Mouse (Mus musculus) urinary bladder, postnatal 25 days (tissue): ENCODE measurements around the gene Sys1.

Source experiments
- DNase-seq: peaks from one replicate; pipeline ENCODE4 v3.0.0; 2022; ENCODE audit warnings: low spot score

The Sys1 gene

DNA sequence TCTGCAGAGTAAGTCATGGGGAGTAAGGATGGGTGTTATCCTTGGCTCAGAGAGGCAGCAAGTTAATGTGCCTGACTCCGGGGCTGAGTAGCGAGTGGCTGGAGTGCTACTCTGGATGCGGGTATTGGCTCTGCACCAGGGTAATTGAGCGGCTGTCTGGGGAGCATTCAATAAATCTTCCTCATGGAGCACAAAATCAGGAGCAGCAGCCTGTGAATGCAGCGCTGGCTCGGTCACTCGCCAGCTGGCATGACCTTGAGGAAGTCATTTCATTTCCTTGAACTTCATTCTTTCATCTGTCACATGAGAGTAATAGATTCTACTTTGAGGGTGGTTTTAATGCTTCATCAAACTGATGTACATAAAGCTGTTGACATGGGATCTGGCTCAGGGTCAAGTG lies 43.7 kb downstream of the Sys1 start:
- DNase-seq, result no peak

DNA sequence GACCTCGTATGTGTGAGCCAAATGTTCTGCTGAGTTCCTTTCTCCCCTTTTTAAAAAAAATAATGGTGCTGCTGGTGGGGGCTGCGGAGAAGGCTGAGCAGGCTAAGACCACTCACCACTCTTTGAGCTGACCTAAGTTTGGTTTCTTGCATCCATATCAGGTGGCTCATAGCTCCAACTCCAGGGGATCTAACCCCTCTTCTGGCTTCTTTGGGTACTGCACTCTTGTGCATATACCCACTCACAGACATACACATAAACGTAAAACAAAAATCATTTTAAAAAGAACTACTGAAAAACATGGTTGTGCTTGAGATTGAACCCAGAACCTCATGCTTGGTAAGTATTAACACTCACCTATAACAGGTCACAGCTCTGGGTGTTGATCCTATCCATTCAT lies 48.2 kb downstream of the Sys1 start:
- no peak for DNase-seq

DNA sequence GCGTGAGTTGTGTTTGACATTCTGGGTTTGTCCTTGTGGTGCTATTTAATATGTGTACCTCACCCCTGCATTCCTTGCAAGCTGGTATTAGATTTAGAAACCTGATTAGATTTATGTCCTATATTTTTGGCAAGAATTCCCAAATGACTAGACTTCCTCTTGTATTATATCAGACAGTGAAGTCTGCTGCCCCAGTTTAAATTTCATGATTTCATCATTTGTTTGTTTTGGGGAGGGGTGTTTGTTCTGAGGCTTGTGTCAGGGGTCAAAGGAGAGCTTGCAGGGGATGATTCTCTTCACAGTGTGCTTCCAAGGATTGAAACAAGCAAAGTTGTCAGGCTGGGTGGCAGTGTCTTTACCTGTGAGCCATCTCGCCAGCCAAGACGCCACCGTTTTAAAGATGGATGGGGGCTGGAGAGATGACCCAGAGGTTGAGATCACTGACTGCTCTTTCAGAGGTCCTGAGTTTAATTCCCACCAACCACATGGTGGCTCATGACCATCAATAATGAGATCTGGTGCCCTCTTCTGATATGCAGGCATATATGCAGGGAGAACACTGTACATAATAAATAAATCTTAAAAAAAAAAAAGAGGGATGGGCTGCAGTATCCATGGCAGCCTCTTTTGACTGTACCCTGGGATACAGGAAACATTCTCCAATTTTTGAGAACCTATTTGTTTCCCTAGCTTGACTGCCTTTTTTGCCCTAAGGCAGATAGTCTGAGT lies 49.0 kb downstream of the Sys1 start:
- no peak for DNase-seq

- no peak for DNase-seq
Observed at GRCm38 (mm10) chr2:164507811-164508210, 51.0 kb downstream of the Sys1 start.

DNA sequence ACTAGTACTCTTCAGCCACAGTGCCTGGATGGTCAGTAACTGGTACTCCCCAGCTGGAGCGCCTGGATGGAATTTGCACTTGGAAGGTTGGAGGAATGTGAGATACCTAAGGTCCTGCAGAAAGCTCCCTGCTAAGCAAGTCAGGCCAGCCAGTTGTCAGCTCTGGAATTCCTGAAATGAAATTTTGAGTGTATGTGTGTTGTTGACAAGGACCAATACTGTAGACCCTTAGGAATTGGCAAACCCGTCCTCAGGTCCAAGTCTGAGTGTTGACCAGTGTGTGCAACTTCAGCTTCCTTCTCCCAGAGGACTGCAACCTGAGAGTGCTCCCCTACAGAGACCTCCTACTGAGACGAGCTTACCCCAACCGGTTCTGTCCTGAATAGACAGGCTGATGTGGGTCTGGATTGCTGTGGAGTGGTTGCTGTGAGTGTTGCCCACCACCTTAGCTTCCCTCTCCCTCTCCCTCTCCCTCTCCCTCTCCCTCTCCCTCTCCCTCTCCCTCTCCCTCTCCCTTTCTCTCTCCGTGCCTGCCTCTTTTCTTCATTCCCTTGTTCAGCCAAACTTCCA lies 53.9 kb downstream of the Sys1 start:
- DNase-seq, result no peak

- DNase-seq, result no peak
Observed at GRCm38 (mm10) chr2:164512121-164512909, 55.6 kb downstream of the Sys1 start.

GRCm38 (mm10) chr2:164513389-164513788 lies 56.6 kb downstream of the Sys1 start:
- peak; percentile 36 for DNase-seq

DNA sequence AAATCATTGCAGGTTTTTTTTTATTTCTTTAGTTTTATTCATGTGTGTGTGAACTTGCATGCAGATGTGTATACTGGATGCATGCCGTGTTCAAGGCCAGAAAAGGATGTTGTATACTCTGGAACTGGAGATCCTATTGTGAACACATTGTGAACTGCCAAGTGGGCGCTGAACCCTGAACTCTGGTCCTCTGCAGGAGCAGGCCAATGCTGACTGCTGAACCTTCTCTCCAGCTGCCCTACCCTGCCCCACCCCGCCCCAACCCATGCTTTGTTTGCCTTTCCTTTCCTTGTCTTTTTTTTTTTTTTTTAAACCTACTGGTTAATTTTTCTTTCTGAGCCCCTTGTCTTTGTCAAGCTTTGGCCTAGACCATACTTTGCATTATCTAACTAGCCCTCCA lies 58.2 kb downstream of the Sys1 start:
- DNase-seq, result no peak

DNA sequence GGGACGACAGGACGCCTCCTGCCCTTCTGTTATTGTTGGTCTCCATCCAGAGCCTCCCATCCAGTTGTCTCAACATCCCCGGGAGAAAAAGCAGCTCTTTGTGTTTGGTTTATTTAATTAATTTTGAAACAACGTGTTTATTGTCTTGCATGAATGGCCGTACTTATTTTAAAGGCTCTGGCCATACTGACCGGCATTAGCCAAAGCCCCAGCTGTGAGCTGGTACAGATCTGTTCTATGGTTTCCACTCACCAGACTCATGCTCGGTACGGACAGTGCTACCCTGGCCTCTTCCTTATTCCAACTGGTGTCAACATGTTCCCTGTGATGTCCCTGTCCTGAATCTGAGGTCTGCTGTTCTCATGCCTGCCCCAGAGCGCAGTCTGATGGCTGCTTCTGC lies 59.1 kb downstream of the Sys1 start:
- no peak for DNase-seq

DNA sequence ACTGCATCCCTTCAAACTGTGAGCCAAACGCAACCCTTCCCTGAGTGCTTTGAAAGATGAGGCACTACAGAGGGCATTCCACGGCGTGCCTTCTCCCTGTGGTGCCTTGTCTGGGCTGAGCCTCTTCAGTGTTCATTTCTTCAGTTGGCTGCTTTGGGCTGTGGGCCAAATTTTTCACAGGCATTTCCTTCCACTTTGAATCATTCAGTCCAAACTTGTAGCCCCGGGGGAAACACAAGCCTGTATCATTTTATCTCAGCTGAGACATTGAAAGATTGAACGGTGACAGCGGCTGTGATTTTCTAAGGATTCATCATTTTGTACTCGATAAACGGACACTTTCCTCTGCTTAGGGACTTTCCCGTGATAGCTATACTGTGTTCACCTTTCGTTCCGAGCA lies 59.8 kb downstream of the Sys1 start:
- no peak for DNase-seq

DNA sequence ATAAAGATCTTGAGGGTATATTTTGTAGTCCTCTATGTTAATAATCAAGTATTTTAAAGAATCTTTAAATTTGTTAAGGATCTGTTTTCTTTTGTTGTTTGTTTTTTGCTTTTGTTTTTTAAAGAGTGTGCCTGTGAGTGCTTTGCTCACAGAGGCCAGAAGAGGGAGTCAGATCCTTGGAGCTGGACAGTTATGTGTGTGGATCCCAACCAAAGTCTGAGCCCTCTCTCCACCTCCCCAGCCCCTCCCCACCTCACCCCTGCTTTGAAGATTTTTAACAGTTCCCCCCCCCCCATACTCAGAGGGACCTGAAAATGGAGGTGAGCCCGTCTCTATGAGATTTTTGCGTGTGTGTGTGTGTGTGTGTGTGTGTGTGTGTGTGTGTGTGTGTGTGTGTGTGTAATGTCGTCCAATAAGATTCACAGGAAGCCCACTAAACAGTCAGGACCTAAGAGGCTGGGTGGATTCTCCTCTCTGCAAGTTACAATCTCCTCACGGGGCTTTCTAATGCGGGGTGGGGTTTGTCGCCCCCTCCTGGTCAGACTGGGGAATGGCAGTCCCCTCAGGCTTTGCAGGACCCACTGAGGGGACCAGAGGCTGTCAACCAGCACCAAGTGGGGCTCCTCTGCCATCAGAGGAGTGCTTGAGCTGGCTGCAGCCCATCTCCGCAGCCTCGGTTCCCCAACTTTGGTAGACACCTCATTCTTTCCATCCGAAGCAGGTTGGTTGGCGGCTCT lies 60.9 kb downstream of the Sys1 start:
- peak; percentile 66 for DNase-seq

GRCm38 (mm10) chr2:164518266-164519170 lies 61.8 kb downstream of the Sys1 start:
- DNase-seq, result no peak

GRCm38 (mm10) chr2:164519171-164519526 lies 62.4 kb downstream of the Sys1 start:
- no peak for DNase-seq

DNA sequence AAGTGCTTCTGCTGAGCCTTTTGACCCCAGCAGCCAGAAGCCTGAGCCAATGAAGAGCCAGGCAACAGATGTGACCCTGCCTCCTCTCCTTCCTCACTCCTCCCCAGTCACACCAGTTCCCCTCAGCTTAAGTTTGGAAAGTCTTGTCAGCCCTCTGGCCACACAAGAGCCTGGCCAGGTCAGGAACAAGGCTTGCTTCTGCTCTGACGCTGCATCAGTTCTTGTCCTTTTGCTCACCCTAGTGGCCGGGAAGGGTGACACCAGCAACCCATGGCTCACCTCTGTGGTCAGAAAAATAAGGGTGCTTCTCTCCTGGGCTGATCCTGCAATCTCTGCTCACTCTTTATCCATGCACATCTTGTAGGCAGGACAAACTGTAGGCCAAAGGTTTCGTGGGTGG lies 64.0 kb downstream of the Sys1 start:
- DNase-seq, result no peak

- DNase-seq, result no peak
Observed at GRCm38 (mm10) chr2:164521841-164522240, 65.1 kb downstream of the Sys1 start.

DNA sequence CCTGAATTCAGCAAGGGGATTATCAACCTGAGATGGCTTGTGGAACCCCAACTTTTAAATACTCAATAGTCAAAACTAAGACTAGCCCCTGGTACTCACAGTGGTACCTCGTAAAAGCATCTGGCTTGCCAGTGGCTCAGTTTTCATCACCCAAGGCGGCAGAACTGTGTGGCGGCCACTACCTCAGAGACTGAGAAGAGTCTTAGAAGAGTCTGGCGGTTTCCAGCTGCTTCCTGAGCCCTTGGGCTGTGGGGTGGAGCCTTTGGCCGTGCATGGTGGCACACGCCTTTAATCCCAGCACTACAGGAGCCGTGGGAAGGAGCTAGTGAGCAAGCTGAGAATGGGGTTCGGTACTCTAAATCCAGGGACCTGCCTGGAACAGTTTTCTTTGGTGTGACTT lies 65.5 kb downstream of the Sys1 start:
- no peak for DNase-seq

DNA sequence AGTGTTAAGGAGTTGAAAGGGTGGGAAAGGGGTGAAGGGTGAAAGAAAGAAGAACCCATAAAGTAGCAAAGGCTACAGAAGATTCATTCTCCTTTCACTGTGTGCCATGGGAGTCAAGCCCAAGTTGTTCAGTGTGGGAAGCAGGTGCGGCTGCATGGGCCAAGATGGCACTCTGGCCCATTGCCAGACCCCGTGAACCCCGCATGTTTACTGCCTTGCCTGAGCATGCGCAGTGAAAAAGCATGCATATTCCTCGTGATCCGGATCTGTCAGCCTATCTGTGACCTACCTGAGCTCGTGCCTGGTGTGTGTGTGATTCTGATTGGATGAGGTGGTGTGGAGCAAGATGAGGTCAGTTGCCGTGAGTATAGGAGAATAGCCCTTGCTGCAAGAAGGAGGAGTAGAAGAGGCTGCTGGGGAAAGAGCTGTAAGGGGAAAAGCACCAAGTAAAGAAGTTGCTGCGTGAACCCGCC lies 66.6 kb downstream of the Sys1 start:
- no peak for DNase-seq

- no peak for DNase-seq
Observed at GRCm38 (mm10) chr2:164528557-164528956, 71.8 kb downstream of the Sys1 start.
